Mouse (Mus musculus) liver, postnatal 0 days (tissue): ENCODE results near the gene Rbm33. TPM values are rescaled to one million over a fixed set of nuclear protein-coding genes. Genes with fewer than 3 reads are reported as not detected.

Experiments
- ATAC-seq: fragments of 200-750 bp; cut with Nextera tagmentation; 2 replicates; pipeline ENCODE4 v1.8.0; 2017; ENCODE audit warnings: mild to moderate bottlenecking, moderate library complexity
- DNase-seq: peaks from one replicate; pipeline ENCODE4 v3.0.0-alpha.2; 2016
- H3K27ac ChIP-seq: fragments of 300-500 bp; sonication (generic); 2 replicates; pipeline ENCODE4 v1.5.1; 2014; ENCODE audit warnings: antibody characterized with exemption, moderate library complexity, mild to moderate bottlenecking, low read depth
- H3K27me3 ChIP-seq: fragments of 300-500 bp; sonication (generic); 2 replicates; pipeline ENCODE4 v1.6.1; 2014; ENCODE audit warnings: low read length, control low read depth, mixed read lengths; ENCODE audit not compliant: insufficient read depth
- H3K36me3 ChIP-seq: fragments of 300-500 bp; sonication (generic); replicated peaks from 2 replicates; pipeline ENCODE4 v1.6.1; 2014; ENCODE audit warnings: mild to moderate bottlenecking, control low read depth, low read length, moderate library complexity, mixed read lengths; ENCODE audit not compliant: insufficient read depth
- H3K4me1 ChIP-seq: fragments of 300-500 bp; sonication (generic); 2 replicates; pipeline ENCODE4 v1.6.1; 2014; ENCODE audit warnings: antibody characterized with exemption, mild to moderate bottlenecking, control low read depth; ENCODE audit not compliant: insufficient read depth
- H3K4me2 ChIP-seq: fragments of 300-500 bp; sonication (generic); 2 replicates; pipeline ENCODE4 v1.6.1; 2014; ENCODE audit warnings: low read depth, mild to moderate bottlenecking, low read length, moderate library complexity, mixed read lengths
- H3K4me3 ChIP-seq: fragments of 300-500 bp; sonication (generic); 2 replicates; pipeline ENCODE4 v1.5.1; 2014; ENCODE audit warnings: low read depth, low read length
- H3K9ac ChIP-seq: fragments of 300-500 bp; sonication (generic); replicated peaks from 2 replicates; pipeline ENCODE4 v1.6.1; 2014; ENCODE audit warnings: mild to moderate bottlenecking, moderate library complexity
- H3K9me3 ChIP-seq: fragments of 300-500 bp; sonication (generic); 2 replicates; pipeline ENCODE4 v1.6.1; 2016; ENCODE audit warnings: mild to moderate bottlenecking, control low read depth, low read length, mixed read lengths
- CTCF ChIP-seq: sonication (generic); IDR thresholded peaks from 2 replicates; pipeline ENCODE4 v1.5.1; 2016; ENCODE audit warnings: antibody characterized with exemption, low read depth
- EP300 ChIP-seq: IDR thresholded peaks from 2 replicates; pipeline ENCODE4 v1.6.1; 2016; ENCODE audit warnings: antibody characterized with exemption, low read depth, mild to moderate bottlenecking
- WGBS: fragments of 180-500 bp; shearing (Covaris S2); extraction: QIAGEN DNeasy Blood & Tissue Kit; methylation state at CpG from one replicate; pipeline ENCODE4 v1.1.7; 2014; ENCODE audit not compliant: insufficient replicate concordance; 5-methylcytosine and 5-hydroxymethylcytosine counted together
- polyA plus RNA-seq: library from polyadenylated mRNA; unstranded; fragments of >200 nt; fragmentation: Nextera tagmentation; extraction: Ambion mirVana; gene quantifications from 2 replicates; pipeline ENCODE4 v1.2.1, GENCODE M21; 2015

Gene Rbm33
- polyA plus RNA-seq, 1 experiment from 2014 or later: 4.4 TPM

DNA sequence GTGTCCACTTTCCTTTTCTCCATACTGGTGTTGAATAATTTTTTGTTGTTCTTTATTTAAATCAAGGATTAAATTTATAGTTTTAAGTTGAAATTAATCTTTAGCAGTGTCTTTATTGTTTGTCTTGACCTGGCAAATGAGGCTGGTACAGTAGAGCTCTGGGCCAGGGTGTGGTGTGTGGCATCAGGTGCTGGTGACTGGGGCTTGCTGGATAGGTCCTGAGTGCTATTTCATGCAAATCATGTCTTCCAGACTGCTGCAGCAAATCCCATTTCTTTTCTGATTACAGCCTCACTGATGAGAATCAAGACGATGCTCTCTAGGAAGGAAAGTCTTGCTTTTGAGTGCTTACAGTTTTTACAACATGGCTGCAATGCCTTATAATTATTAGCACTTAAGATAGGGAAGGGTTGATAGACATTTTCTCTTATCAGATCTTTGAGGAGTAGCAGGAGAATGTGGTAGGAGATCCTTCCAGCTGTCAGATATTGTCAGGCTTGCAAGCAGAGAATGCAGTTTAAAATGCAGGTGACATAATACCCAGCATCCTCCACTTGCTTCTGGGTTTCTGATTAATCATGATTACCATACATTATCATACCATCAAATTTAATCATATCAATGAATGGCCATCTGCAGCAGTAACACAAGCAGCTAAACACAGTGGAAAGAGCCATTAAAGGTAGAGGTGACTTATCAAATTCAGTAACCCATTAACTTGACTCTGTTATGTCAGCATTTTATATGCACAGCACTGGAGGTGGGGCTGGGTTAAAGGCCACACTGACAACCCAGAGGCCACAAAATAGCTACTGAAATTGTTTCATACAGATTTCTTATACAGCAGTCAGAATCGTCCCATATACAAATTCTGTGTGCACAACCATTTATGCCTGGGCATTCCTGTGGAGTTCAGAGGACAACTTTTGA, 56.8 kb downstream of the Rbm33 start:
- no peak for DNase-seq
- Histone ChIP-seq H3K9ac (no peak overlapping the region), H3K9me3 (no peaks in the 10 kb centered on the region), H3K4me1 (no peaks in the 10 kb centered on the region), H3K27me3 (no peaks in the 10 kb centered on the region), H3K36me3 (peaks cover 27% of the 10 kb centered on the region; the same call in 1 of the 2 replicates), H3K4me2 (no peak overlapping the region), H3K27ac (no peak overlapping the region), H3K4me3 (no peak overlapping the region)
- TF ChIP-seq EP300 (no peak), CTCF (no peak)
- 85% methylated on average over 2 of the region's 2 CpGs for WGBS
- no peak for ATAC-seq

DNA sequence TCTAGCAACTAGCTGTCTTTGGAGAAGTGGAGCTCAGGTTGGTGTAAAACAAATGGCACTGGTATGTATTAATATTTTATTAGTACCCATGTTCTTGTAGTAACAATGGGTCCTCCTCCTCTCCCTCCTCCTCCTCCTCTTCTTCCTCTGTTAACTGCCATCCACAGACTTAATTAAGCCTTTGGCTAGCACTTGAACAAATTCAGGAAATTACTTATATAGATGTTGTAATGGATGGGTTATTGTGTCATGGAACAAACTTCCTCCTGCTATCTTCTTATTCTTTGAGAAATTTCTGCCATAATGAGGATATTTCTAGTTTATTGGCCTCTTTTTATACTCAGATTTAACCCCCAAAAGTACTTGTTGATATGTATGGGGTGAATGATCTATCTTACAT, 60.4 kb downstream of the Rbm33 start:
- DNase-seq (no peak), ATAC-seq (no peak)
- H3K4me1 ChIP-seq: no peaks in the 10 kb centered on the region
- H3K4me2 ChIP-seq: no peak overlapping the region
- no peak overlapping the region for H3K27ac ChIP-seq
- no peak overlapping the region for H3K9ac ChIP-seq
- H3K27me3 ChIP-seq: no peaks in the 10 kb centered on the region
- no peaks in the 10 kb centered on the region for H3K9me3 ChIP-seq
- peaks cover 16% of the 10 kb centered on the region for H3K36me3 ChIP-seq
- no peak overlapping the region for H3K4me3 ChIP-seq
- TF ChIP-seq CTCF (no peak), EP300 (no peak)

DNA sequence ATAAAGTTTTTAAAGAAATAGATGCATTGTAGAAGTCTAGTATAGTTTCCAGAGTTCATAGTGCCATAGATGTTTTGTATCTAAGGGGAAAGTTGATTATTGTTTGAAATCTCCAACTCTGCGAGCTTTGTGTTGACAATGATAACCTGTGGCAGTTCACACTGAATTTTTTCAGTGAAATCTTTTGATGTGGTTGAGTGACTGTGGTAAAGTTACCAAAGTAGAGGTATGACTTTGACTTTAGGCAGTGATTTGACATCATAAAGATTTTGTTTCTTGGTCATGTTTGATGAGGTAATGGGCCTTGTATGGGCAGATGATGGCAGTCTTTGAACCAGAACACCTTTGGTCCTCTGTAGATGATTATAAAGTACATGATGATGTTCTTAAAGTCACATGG, 65.4 kb downstream of the Rbm33 start:
- H3K9me3 ChIP-seq: no peaks in the 10 kb centered on the region
- no peaks in the 10 kb centered on the region for H3K4me1 ChIP-seq
- DNase-seq (no peak), ATAC-seq (no peak)
- no peak overlapping the region for H3K27ac ChIP-seq
- no peaks in the 10 kb centered on the region for H3K27me3 ChIP-seq
- peaks cover 38% of the 10 kb centered on the region for H3K36me3 ChIP-seq
- no peak overlapping the region for H3K4me2 ChIP-seq
- H3K9ac ChIP-seq: no peak overlapping the region
- no peak overlapping the region for H3K4me3 ChIP-seq
- 85% methylated on average over 1 of the region's 1 CpGs for WGBS
- no peak for TF ChIP-seq EP300
- no peak for TF ChIP-seq CTCF

DNA sequence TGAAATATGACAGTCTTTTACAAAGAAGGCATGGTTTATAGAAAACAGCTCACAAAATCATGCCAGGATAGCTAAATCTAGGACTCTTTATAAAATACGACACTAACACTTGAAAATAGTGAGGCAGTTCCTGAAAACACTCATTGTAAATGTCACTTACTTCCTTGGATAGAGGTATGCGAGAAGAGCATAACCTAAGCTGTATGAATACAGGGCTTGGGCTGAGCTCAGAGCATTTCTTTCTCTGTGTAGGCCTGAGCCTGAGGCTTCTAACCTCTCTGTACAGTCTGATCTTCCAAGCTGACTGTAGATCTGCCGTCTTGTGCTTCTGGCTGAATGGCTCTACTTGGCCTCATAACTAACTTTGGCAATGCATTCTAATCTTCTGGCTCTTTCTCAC, 69.9 kb downstream of the Rbm33 start:
- Histone ChIP-seq H3K9ac (no peak overlapping the region), H3K4me2 (no peak overlapping the region), H3K9me3 (no peaks in the 10 kb centered on the region), H3K4me3 (no peak overlapping the region), H3K27me3 (no peaks in the 10 kb centered on the region), H3K36me3 (peaks cover 68% of the 10 kb centered on the region), H3K27ac (no peak overlapping the region), H3K4me1 (no peaks in the 10 kb centered on the region)
- 92% methylated on average over 3 of the region's 3 CpGs for WGBS
- DNase-seq: no peak
- ATAC-seq: no peak
- no peak for TF ChIP-seq CTCF
- no peak for TF ChIP-seq EP300

DNA sequence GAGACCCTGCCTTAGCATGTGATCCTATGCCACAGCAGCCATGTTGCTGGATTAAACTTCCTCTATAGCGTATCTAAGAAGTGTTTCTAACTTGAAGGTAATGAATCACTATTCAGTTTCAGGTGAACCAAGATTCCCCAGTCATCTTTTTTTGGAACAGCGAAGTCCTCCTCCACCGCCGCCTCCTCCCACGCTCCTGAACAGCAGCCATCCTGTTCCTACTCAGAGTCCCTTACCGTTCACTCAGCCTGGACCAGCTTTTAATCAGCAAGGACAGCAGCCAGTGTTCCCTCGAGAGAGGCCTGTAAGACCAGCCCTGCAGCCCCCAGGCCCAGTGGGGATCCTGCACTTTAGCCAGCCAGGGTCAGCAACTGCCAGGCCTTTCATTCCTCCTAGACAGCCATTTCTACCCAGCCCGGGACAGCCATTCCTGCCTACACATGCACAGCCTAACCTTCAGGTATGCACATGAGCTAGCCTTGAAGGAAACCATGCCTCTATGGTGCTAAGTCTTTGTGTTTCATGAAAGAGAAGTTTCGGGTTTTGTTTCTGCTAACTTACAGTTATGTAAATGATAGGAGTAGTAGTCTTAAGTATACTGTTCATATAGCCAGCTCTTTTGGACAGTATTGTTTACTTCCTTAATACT, 70.7 kb downstream of the Rbm33 start:
- H3K4me3 ChIP-seq: no peak overlapping the region
- WGBS: 93% methylated on average over 9 of the region's 9 CpGs
- no peak overlapping the region for H3K9ac ChIP-seq
- ATAC-seq: no peak
- DNase-seq: no peak
- TF ChIP-seq CTCF (no peak), EP300 (no peak)
- no peak overlapping the region for H3K27ac ChIP-seq
- no peak overlapping the region for H3K4me2 ChIP-seq
- no peaks in the 10 kb centered on the region for H3K27me3 ChIP-seq
- H3K9me3 ChIP-seq: no peaks in the 10 kb centered on the region
- peaks cover 70% of the 10 kb centered on the region for H3K36me3 ChIP-seq
- H3K4me1 ChIP-seq: no peaks in the 10 kb centered on the region

DNA sequence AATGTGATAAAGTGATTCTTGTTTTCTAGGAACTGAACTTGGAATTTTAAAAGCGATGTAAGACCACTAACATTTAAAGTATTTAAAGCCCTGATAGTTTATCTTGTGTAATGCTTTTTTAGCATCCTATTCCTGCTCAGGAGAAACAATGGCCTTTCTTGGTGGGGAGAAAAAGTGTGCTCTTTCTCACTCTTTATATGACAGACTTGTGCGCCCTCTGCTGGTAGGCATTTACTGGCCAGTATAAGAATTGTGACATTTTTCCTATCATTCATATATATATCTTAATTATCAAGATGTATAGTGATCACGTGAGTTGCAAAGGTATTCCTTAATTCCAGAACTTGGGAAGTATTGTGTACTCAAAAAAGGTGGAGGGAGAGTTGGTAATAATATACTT, 71.3 kb downstream of the Rbm33 start:
- DNase-seq (peak; percentile 66), ATAC-seq (no peak)
- no peak overlapping the region for H3K4me3 ChIP-seq
- no peak overlapping the region for H3K9ac ChIP-seq
- H3K27me3 ChIP-seq: no peaks in the 10 kb centered on the region
- no peaks in the 10 kb centered on the region for H3K9me3 ChIP-seq
- H3K4me1 ChIP-seq: no peaks in the 10 kb centered on the region
- no peak overlapping the region for H3K27ac ChIP-seq
- TF ChIP-seq CTCF (peak; percentile 80), EP300 (no peak)
- H3K36me3 ChIP-seq: peaks cover 71% of the 10 kb centered on the region
- no peak overlapping the region for H3K4me2 ChIP-seq
- WGBS: 58% methylated on average over 3 of the region's 3 CpGs
